Mouse (Mus musculus) hindbrain, embryonic 14.5 days (tissue): ENCODE results near the gene Esyt1. TPM values are rescaled to one million over a fixed set of nuclear protein-coding genes. Genes with fewer than 3 reads are reported as not detected.
A peak's percentile ranks its signal among the peaks of the same experiment; 100 is the strongest.
"Not testable (repeated sequence)": the region's sequence is repeated elsewhere in the genome, so short reads cannot be mapped to it uniquely, and the experiment has no call there.

ENCODE experiments used
- ATAC-seq: fragments of 200-750 bp; cut with Nextera tagmentation; 2 replicates; pipeline ENCODE4 v1.8.0; 2017; ENCODE audit warnings: moderate number of reproducible peaks, mild to moderate bottlenecking, moderate TSS enrichment, moderate library complexity; ENCODE audit not compliant: low FRiP score
- DNase-seq: peaks from one replicate; pipeline ENCODE4 v3.0.0-alpha.2; 2015; ENCODE audit warnings: low spot score
- H3K27ac ChIP-seq: fragments of 300-500 bp; sonication (generic); 2 replicates; pipeline ENCODE4 v1.5.1; 2014; ENCODE audit warnings: mild to moderate bottlenecking, moderate library complexity
- H3K27me3 ChIP-seq: fragments of 300-500 bp; sonication (generic); 2 replicates; pipeline ENCODE4 v1.6.1; 2014; ENCODE audit warnings: mild to moderate bottlenecking, low read length, mixed read lengths; ENCODE audit not compliant: control insufficient read depth, insufficient read depth
- H3K36me3 ChIP-seq: fragments of 300-500 bp; sonication (generic); replicated peaks from 2 replicates; pipeline ENCODE4 v1.6.1; 2014; ENCODE audit not compliant: control insufficient read depth, insufficient read depth
- H3K4me1 ChIP-seq: fragments of 300-500 bp; sonication (generic); replicated peaks from 2 replicates; pipeline ENCODE4 v1.6.1; 2014; ENCODE audit warnings: antibody characterized with exemption, low read length, mixed read lengths; ENCODE audit not compliant: control insufficient read depth, insufficient read depth
- H3K4me2 ChIP-seq: fragments of 300-500 bp; sonication (generic); replicated peaks from 2 replicates; pipeline ENCODE4 v1.6.1; 2014; ENCODE audit warnings: mild to moderate bottlenecking, moderate library complexity
- H3K4me3 ChIP-seq: fragments of 300-500 bp; sonication (generic); replicated peaks from 2 replicates; pipeline ENCODE4 v1.5.1; 2014; ENCODE audit warnings: mild to moderate bottlenecking, low read length
- H3K9ac ChIP-seq: fragments of 300-500 bp; sonication (generic); 2 replicates; pipeline ENCODE4 v1.6.1; 2014
- H3K9me3 ChIP-seq: fragments of 300-500 bp; sonication (generic); 2 replicates; pipeline ENCODE4 v1.6.1; 2016; ENCODE audit warnings: low read length; ENCODE audit not compliant: control insufficient read depth
- WGBS: fragments of 180-500 bp; shearing (Covaris S2); extraction: QIAGEN DNeasy Blood & Tissue Kit; methylation state at CpG from one replicate; pipeline ENCODE4 v1.1.7; 2014; 5-methylcytosine and 5-hydroxymethylcytosine counted together
- polyA plus RNA-seq: library from polyadenylated mRNA; unstranded; fragments of >200 nt; fragmentation: Nextera tagmentation; extraction: Ambion mirVana; gene quantifications from 2 replicates; pipeline ENCODE4 v1.2.1, GENCODE M21; 2014

Gene Esyt1
- polyA plus RNA-seq, 1 experiment from 2014 or later = 14.5 TPM

DNA sequence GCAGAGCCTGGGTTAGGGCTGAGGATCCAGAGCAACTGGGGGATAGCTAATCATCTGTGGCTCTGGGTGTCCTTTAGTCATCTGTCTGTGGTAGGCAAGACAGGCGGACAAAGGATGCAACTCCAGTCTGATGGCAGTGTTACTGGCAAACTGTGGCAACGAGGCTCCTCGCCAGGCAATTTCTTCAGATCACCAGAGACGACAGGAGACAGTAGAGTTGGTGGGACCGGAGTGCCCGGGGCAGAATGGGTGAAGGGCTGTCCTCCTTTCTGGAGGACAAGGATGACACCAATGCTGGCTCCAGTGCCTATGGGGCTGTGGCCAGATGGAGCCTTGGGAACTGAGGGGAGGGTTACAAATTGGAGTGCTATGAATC is 24.0 kb upstream of the Esyt1 start:
- Histone ChIP-seq H3K4me2 (peak overlapping the region; percentile 82), H3K27ac (peak overlapping the region; percentile 79), H3K4me3 (0 out of 2 replicates have a peak overlapping the region, but pooled peaks have one; percentile 82), H3K4me1 (peaks cover 11% of the 10 kb centered on the region)
- H3K9me3 ChIP-seq, DNase-seq, H3K27me3 ChIP-seq, H3K9ac ChIP-seq, H3K36me3 ChIP-seq, ATAC-seq: not testable (repeated sequence)
- 68% methylated on average over 6 of the region's 6 CpGs for WGBS

DNA sequence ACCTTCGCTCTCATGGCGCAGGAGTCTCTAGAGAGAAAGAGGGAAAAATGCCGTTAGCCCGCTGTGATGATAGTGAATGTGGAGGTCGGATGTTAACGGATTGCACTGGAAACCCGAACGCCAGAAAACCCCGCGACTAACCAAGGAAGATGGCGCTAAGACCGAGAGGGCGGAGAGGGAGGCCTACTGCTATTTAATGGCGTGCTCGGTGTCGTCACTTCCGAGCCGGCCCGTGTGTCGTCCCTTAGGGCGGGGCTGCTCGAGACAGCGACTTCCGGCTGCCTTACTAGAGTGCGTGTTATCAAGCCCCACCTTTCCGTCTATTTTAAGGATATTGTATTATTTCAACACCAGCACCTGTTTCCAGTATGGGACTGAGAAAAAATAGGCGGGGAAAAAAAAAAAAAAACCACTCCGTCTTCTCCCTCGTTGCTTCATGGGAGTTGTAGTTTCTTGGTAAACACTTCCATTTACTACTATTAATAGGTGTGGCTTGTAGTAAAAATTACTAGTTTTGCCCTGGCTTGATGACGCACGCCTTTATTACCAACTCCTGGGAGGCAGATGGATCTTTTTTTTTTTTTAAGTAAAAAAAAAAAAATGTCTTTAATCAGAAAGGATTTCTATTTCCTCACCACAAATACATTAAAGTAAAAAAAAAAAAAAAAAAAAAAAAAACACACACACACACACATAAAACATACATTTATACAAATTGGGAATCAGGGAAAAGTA is 23.4 kb upstream of the Esyt1 start, which contains the start of gene Rpl41:
Rpl41 (minus strand) TSS at position 359 of the 735 bp plus-strand sequence.
- WGBS = under 1% methylated on average over 31 of the region's 31 CpGs
- Histone ChIP-seq H3K4me2 (peak within 1 kb of the TSS; percentile 82), H3K4me3 (peak within 1 kb of the TSS; percentile 82), H3K9me3 (no peaks in the 10 kb centered on the region), H3K27ac (peak within 1 kb of the TSS; percentile 98), H3K4me1 (peaks cover 11% of the 10 kb centered on the region), H3K27me3 (no peaks in the 10 kb centered on the region), H3K36me3 (peaks cover 14% of the 10 kb centered on the region), H3K9ac (peak within 1 kb of the TSS; percentile 94)
- DNase-seq (peak; percentile 95), ATAC-seq (peak; percentile 90)

DNA sequence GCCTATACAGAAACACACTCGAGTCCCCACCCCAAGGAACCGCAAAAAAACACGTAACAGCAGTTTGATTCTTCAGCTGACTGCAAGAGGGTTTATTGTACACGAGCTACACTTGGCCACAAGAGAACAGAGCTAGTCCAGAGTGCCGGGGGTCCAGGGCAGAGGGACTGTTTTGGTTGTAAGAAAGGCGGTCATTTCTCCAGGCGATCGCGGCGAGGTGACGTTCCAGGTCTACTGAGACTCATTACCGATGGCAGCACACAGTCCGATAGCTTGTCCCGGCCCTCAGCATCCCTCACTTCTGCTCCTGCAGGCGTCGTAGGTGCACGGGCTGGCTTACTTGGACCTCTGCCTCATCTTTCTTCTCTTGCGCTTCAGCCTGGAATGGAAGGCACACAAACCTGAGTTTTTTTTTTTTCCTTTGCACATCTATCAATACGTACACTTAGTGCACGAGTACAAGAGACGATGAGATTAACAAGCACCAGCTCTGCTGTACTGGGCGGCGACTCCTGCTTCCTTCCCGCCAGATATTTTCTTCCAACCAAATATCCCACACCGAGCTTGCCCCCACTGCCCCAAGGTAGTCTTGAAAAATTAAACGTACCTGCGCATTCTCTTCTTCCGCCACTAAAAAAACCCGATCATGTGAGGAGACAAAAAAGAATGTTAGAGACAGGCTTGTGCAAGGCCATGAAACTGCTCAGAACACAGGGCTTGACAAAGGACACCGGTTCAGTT is 22.6 kb upstream of the Esyt1 start:
- DNase-seq, H3K27me3 ChIP-seq, H3K9me3 ChIP-seq, ATAC-seq: not testable (repeated sequence)
- Histone ChIP-seq H3K9ac (peak overlapping the region; percentile 94), H3K4me1 (peaks cover 15% of the 10 kb centered on the region), H3K4me2 (peak overlapping the region; percentile 82), H3K36me3 (peaks cover 23% of the 10 kb centered on the region), H3K4me3 (peak overlapping the region; percentile 82), H3K27ac (peak overlapping the region; percentile 98)
- WGBS = under 1% methylated on average over 27 of the region's 30 CpGs

GRCm38 (mm10) chr10:128547361-128548032 is 21.8 kb upstream of the Esyt1 start, which contains the start of gene Zc3h10:
Zc3h10 (minus strand) TSS chr10:128547774.
- H3K27me3 ChIP-seq = no peaks in the 10 kb centered on the region
- H3K4me2 ChIP-seq = peak within 1 kb of the TSS; percentile 82
- peak within 1 kb of the TSS; percentile 98 for H3K27ac ChIP-seq
- H3K36me3 ChIP-seq = peaks cover 30% of the 10 kb centered on the region
- H3K9me3 ChIP-seq = no peaks in the 10 kb centered on the region
- H3K9ac ChIP-seq = peak within 1 kb of the TSS; percentile 94
- peak within 1 kb of the TSS; percentile 82 for H3K4me3 ChIP-seq
- ATAC-seq (peak; percentile 91), DNase-seq (peak; percentile 96)
- H3K4me1 ChIP-seq = peaks cover 17% of the 10 kb centered on the region
- 0% methylated on average over 42 of the region's 50 CpGs for WGBS

- no peak for DNase-seq
- H3K9me3 ChIP-seq = no peaks in the 10 kb centered on the region
- peak overlapping the region; percentile 94 for H3K9ac ChIP-seq
- H3K27ac ChIP-seq = peak overlapping the region; percentile 98
- ATAC-seq = no peak
- H3K4me3 ChIP-seq = peak overlapping the region; percentile 82
- peak overlapping the region; percentile 82 for H3K4me2 ChIP-seq
- H3K27me3 ChIP-seq = no peaks in the 10 kb centered on the region
- 30% methylated on average over 7 of the region's 7 CpGs for WGBS
- H3K4me1 ChIP-seq = peaks cover 17% of the 10 kb centered on the region
- peaks cover 37% of the 10 kb centered on the region for H3K36me3 ChIP-seq
Measured at GRCm38 (mm10) chr10:128546787-128547186, 21.1 kb upstream of the Esyt1 start.

DNA sequence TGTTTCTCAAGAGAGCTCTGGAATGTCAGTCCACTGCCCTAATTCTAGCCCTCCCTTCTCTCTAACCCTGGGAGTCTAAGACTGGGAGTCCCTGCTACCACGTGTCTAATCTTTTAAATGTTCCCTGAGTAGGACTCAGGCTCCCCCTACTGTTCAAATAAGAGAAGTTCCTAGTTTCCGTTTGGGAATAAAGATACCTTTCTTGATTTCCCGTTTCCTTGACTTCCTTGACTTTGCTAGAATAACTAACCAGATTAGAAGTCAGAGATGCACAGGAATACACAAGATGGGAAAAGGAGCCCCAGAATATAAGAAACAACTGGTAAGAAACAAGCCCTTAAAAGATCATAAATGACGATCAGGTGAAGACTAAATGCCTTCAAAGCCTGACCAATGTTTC is 20.7 kb upstream of the Esyt1 start:
- Histone ChIP-seq H3K9me3 (no peaks in the 10 kb centered on the region), H3K27ac (no peak overlapping the region), H3K36me3 (peaks cover 39% of the 10 kb centered on the region), H3K4me2 (peak overlapping the region; percentile 82), H3K27me3 (no peaks in the 10 kb centered on the region), H3K9ac (peak overlapping the region; percentile 94; the same call in 1 of the 2 replicates), H3K4me1 (peaks cover 17% of the 10 kb centered on the region), H3K4me3 (peak overlapping the region; percentile 82)
- DNase-seq (peak; percentile 69), ATAC-seq (no peak)
- WGBS = 17% methylated on average over 4 of the region's 4 CpGs

- 93% methylated on average over 3 of the region's 3 CpGs for WGBS
- ATAC-seq = no peak
- Histone ChIP-seq H3K9ac (no peak overlapping the region), H3K4me1 (peaks cover 17% of the 10 kb centered on the region), H3K36me3 (peaks cover 48% of the 10 kb centered on the region), H3K27ac (no peak overlapping the region), H3K4me3 (no peak overlapping the region), H3K4me2 (no peak overlapping the region), H3K9me3 (no peaks in the 10 kb centered on the region), H3K27me3 (no peaks in the 10 kb centered on the region)
- DNase-seq = no peak
Measured at GRCm38 (mm10) chr10:128545570-128545898, 19.9 kb upstream of the Esyt1 start.

GRCm38 (mm10) chr10:128544674-128545569 is 19.3 kb upstream of the Esyt1 start:
- H3K36me3 ChIP-seq = peaks cover 49% of the 10 kb centered on the region
- no peaks in the 10 kb centered on the region for H3K27me3 ChIP-seq
- DNase-seq (no peak), ATAC-seq (no peak)
- no peak overlapping the region for H3K4me3 ChIP-seq
- no peaks in the 10 kb centered on the region for H3K9me3 ChIP-seq
- no peak overlapping the region for H3K4me2 ChIP-seq
- H3K4me1 ChIP-seq = peaks cover 17% of the 10 kb centered on the region
- H3K27ac ChIP-seq = no peak overlapping the region
- H3K9ac ChIP-seq = no peak overlapping the region
- 96% methylated on average over 37 of the region's 37 CpGs for WGBS
